Mouse (Mus musculus) MEL (cell line): ENCODE measurements around the gene Creb1. TPM values are rescaled to one million over a fixed set of nuclear protein-coding genes. Genes with fewer than 3 reads are reported as not detected.

Experiments used
- DNase-seq: peaks from one replicate; pipeline ENCODE4 v3.0.0; 2011; ENCODE audit warnings: low read depth, low spot score
- H3K27ac ChIP-seq: 2 replicates; pipeline ENCODE4 v1.5.1; 2012; ENCODE audit warnings: low read depth, mild to moderate bottlenecking, control low read depth, low read length, moderate library complexity; ENCODE audit not compliant: control insufficient read depth
- H3K27me3 ChIP-seq, 2 experiments: fragments of 150-350 bp in 1 of 2; sonication (generic) in 1 of 2; 2 replicates each; pipeline ENCODE4 v1.6.1; 2012; ENCODE audit warnings: low read length in 2 of 2, mild to moderate bottlenecking in 2 of 2, improper control_type of control experiment in 1 of 2, moderate library complexity in 1 of 2; ENCODE audit not compliant: insufficient read depth in 2 of 2, control insufficient read depth in 1 of 2
- H3K36me3 ChIP-seq, 2 experiments: 2 replicates each; pipeline ENCODE4 v1.6.1; 2012 to 2014; ENCODE audit warnings: low read length in 2 of 2, improper control_type of control experiment in 1 of 2, inconsistent platforms in 1 of 2, mild to moderate bottlenecking in 1 of 2; ENCODE audit not compliant: insufficient read depth in 2 of 2, control insufficient read depth in 1 of 2
- H3K4me1 ChIP-seq, 2 experiments: fragments of 150-350 bp in 1 of 2; sonication (generic) in 1 of 2; 2 replicates each; pipeline ENCODE4 v1.6.1; 2012; ENCODE audit warnings: low read length in 2 of 2, improper control_type of control experiment in 1 of 2, mild to moderate bottlenecking in 1 of 2; ENCODE audit not compliant: insufficient read depth in 2 of 2, control insufficient read depth in 1 of 2
- H3K4me3 ChIP-seq, 2 experiments: fragments of 150-350 bp in 1 of 2; sonication (generic) in 1 of 2; 2 replicates each; pipeline ENCODE4 v1.5.1; 2012; ENCODE audit warnings: low read depth in 2 of 2, low read length in 2 of 2, mild to moderate bottlenecking in 2 of 2, moderate library complexity in 2 of 2, control low read depth in 1 of 2, improper control_type of control experiment in 1 of 2; ENCODE audit not compliant: control insufficient read depth in 1 of 2, insufficient read depth in 1 of 2
- H3K79me2 ChIP-seq: 2 replicates; pipeline ENCODE4 v1.6.1; 2012; ENCODE audit warnings: mild to moderate bottlenecking, low read length, moderate library complexity; ENCODE audit not compliant: control insufficient read depth, poor library complexity, insufficient read depth
- H3K9ac ChIP-seq: 2 replicates; pipeline ENCODE4 v1.6.1; 2012; ENCODE audit warnings: low read depth, mild to moderate bottlenecking, control low read depth, low read length, moderate library complexity; ENCODE audit not compliant: control insufficient read depth, poor library complexity, severe bottlenecking
- H3K9me3 ChIP-seq: fragments of 150-350 bp; sonication (generic); replicated peaks from 2 replicates; pipeline ENCODE4 v1.6.1; 2012; ENCODE audit warnings: mild to moderate bottlenecking, low read length, improper control_type of control experiment, moderate library complexity; ENCODE audit not compliant: insufficient read depth
- ELF1 ChIP-seq: IDR thresholded peaks from 2 replicates; pipeline ENCODE4 v1.6.1; 2014; ENCODE audit warnings: low read depth, mild to moderate bottlenecking, inconsistent platforms, low read length, improper control_type of control experiment, moderate library complexity
- GATA1 ChIP-seq: IDR thresholded peaks from 2 replicates; pipeline ENCODE4 v1.6.1; 2011; ENCODE audit warnings: low read depth, low read length, improper control_type of control experiment
- HCFC1 ChIP-seq: IDR thresholded peaks from 2 replicates; pipeline ENCODE4 v1.6.1; 2012; ENCODE audit warnings: low read depth, mild to moderate bottlenecking, inconsistent platforms, low read length, improper control_type of control experiment, moderate library complexity
- JUND ChIP-seq: IDR thresholded peaks from 2 replicates; pipeline ENCODE4 v1.6.1; 2011; ENCODE audit warnings: low read depth, mild to moderate bottlenecking, improper control_type of control experiment, low read length
- MAFK ChIP-seq: IDR thresholded peaks from 2 replicates; pipeline ENCODE4 v1.6.1; 2011; ENCODE audit warnings: low read depth, mild to moderate bottlenecking, low read length, improper control_type of control experiment, borderline replicate concordance
- MXI1 ChIP-seq: IDR thresholded peaks from 2 replicates; pipeline ENCODE4 v1.6.1; 2011; ENCODE audit warnings: mild to moderate bottlenecking, low read depth, low read length, improper control_type of control experiment
- MYC ChIP-seq: IDR thresholded peaks from 2 replicates; pipeline ENCODE4 v1.6.1; 2011; ENCODE audit warnings: low read depth, mild to moderate bottlenecking, low read length, improper control_type of control experiment, moderate library complexity
- NRF1 ChIP-seq: IDR thresholded peaks from 2 replicates; pipeline ENCODE4 v1.6.1; 2014; ENCODE audit warnings: low read depth, mild to moderate bottlenecking, inconsistent platforms, low read length, improper control_type of control experiment, moderate library complexity; ENCODE audit not compliant: poor library complexity, insufficient read depth, severe bottlenecking
- POLR2AphosphoS2 ChIP-seq: IDR thresholded peaks from 2 replicates; pipeline ENCODE4 v1.6.1; 2011; ENCODE audit warnings: low read length, improper control_type of control experiment
- RCOR1 ChIP-seq: IDR thresholded peaks from 2 replicates; pipeline ENCODE4 v1.6.1; 2012; ENCODE audit warnings: low read depth, mild to moderate bottlenecking, inconsistent platforms, low read length, improper control_type of control experiment
- TCF12 ChIP-seq: IDR thresholded peaks from 2 replicates; pipeline ENCODE4 v1.6.1; 2014; ENCODE audit warnings: low read depth, mild to moderate bottlenecking, inconsistent platforms, low read length, improper control_type of control experiment, moderate library complexity
- ZMIZ1 ChIP-seq: IDR thresholded peaks from 2 replicates; pipeline ENCODE4 v1.6.1; 2012; ENCODE audit warnings: low read depth, mild to moderate bottlenecking, inconsistent platforms, low read length, improper control_type of control experiment, moderate library complexity
- polyA plus RNA-seq, 2 experiments: library from polyadenylated mRNA; stranded (reverse) in 1 of 2; unstranded in 1 of 2; fragments of >175 nt in 1 of 2; fragments of >200 nt in 1 of 2; gene quantifications; 2 replicates each; pipeline versions ENCODE4 v1.2.1 to v1.2.4; 2012; ENCODE audit warnings: low replicate concordance in 2 of 2, low read depth in 1 of 2; ENCODE audit not compliant: insufficient read length in 2 of 2, insufficient read depth in 1 of 2, missing spikeins in 1 of 2
- total RNA-seq: library from RNA; depleted of rRNA; stranded (reverse); fragments of 300-350 nt; gene quantifications from 2 replicates; pipeline ENCODE4 v1.2.3, GENCODE M21; 2012

The Creb1 gene
- total and polyA plus RNA-seq, 3 experiments, result 21.8 to 49.1 (median 22.8) TPM

DNA sequence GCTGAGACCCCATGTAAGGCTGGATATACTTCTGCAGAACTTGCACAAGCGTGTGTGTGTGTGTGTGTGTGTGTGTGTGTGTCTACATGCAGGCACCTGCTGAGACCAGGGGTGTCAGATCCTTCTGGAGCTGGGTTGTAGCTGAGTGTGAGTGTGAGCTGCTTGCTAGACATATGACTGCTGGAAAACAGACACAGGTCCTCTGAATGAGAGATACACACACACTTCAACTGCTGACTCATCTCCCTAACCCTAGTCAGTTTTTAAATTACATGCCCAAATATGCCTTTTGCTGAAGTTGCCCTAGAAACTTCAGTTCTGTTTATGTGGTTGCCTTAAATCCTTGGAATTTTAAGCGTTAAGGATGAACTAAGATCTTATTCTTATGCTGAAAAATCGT lies 13.6 kb downstream of the Creb1 start:
- H3K4me1 ChIP-seq, result peaks cover 3 to 11% of the 10 kb centered on the region in 2 experiments; a peak in 3 of 4 replicates
- no peaks in the 10 kb centered on the region for H3K9me3 ChIP-seq
- no peak overlapping the region for H3K4me3 ChIP-seq
- TF ChIP-seq ELF1 (no peak), MAFK (0 out of 2 replicates have a peak, but pooled peaks have one; percentile 33)
- peak; percentile 62 for DNase-seq
- H3K79me2 ChIP-seq, result peaks cover 3% of the 10 kb centered on the region; the same call in 1 of the 2 replicates
- peaks cover 4 to 15% of the 10 kb centered on the region in 2 experiments for H3K36me3 ChIP-seq
- H3K27me3 ChIP-seq, result no peaks in the 10 kb centered on the region
- no peak overlapping the region for H3K27ac ChIP-seq
- no peak overlapping the region for H3K9ac ChIP-seq

DNA sequence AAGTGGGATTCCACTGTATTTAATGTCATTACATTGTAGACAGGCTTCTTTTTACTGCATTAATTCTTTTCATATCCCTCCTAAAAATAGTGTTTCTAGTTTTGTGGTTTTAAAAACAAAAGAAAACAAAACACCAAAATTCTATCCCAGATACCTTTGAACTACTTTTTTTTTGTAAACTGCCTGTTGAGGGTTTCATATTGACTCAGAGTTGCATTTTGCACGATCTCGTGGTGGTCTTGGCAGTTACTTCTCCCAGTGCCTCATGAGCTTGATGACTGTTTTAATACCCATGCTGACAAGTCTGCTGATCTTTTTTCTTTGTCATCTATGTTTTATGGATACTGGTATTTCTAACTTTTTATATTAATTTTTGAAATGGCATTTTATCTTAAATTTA lies 16.9 kb downstream of the Creb1 start:
- no peak for DNase-seq
- H3K9me3 ChIP-seq, result no peaks in the 10 kb centered on the region
- H3K27ac ChIP-seq, result no peak overlapping the region
- H3K9ac ChIP-seq, result no peak overlapping the region
- H3K36me3 ChIP-seq, result peaks cover 4 to 18% of the 10 kb centered on the region in 2 experiments
- H3K79me2 ChIP-seq, result peaks cover 2% of the 10 kb centered on the region; the same call in 1 of the 2 replicates
- H3K4me1 ChIP-seq, result peaks cover 9 to 11% of the 10 kb centered on the region in 2 experiments
- H3K4me3 ChIP-seq, result no peak overlapping the region
- no peaks in the 10 kb centered on the region for H3K27me3 ChIP-seq
- TF ChIP-seq MYC, result no peak
- TF ChIP-seq, all 39 proteins: peak for 0

DNA sequence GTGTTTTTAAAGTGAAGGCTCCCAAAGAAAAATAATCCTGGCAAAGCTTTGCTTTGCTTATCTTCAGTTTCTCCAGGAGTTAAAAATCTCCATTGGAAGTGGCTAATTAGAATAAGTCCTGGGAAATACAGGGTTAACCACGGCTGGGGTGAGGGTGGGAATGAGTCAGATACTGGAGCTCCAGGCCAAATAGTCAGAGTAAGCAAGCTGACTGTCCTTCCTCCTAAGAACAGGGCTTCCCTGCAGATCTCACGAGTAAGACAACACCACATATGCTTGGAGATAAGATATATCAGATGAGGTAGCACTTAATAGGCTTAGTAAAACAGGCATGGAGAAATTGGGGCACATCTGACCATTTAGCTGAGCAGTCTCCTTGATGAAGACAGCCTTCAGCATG lies 19.5 kb downstream of the Creb1 start:
- H3K4me1 ChIP-seq, result peaks cover 2 to 9% of the 10 kb centered on the region in 2 experiments
- H3K9ac ChIP-seq, result no peak overlapping the region
- no peak overlapping the region for H3K4me3 ChIP-seq
- H3K27ac ChIP-seq, result no peak overlapping the region
- H3K27me3 ChIP-seq, result no peaks in the 10 kb centered on the region
- DNase-seq, result peak; percentile 27
- peaks cover 2% of the 10 kb centered on the region; the same call in 1 of the 2 replicates for H3K79me2 ChIP-seq
- no peaks in the 10 kb centered on the region for H3K9me3 ChIP-seq
- TF ChIP-seq MXI1 (no peak), ZMIZ1 (no peak), GATA1 (peak; percentile 49), RCOR1 (no peak), HCFC1 (no peak), TCF12 (no peak), JUND (no peak), POLR2AphosphoS2 (no peak), NRF1 (no peak)
- H3K36me3 ChIP-seq, result peaks cover 10 to 16% of the 10 kb centered on the region in 2 experiments
